Comparison of ENCODE assay signal across 21 mouse cellular contexts in the genomic region with DNA sequence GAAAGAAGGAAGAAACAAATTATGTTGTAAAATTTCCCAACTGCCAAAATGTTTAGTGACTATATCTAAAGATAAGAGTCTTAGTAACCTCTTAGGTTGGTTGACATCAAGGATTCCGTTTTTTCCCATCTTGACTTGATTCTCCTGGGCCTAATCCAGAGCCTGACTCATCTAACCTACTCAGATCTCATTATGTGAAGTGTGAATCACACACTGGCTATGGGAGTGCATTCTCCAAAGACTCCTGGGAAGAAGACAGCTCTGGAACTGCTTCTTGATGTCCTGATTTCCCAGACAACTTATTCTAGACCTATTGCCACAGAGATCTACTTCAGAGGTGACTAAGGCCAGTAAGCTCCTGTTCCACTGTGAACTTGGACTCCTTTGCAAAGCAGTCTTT. TPM values are rescaled to one million over a fixed set of nuclear protein-coding genes. Genes with fewer than 3 reads are reported as not detected.
A peak's percentile ranks its signal among the peaks of the same experiment; 100 is the strongest.
DNase-seq lines count a peak whose midpoint lies in the region; ATAC-seq and TF ChIP-seq lines count a peak whose summit lies in the region.
"Had no signal": no experiment of that assay in that cellular context is flagged by ENCODE, and none has a peak within 500 bp of the region (broad histone marks: within the 10 kb centered on the region; RNA-seq: fewer than 3 reads in every experiment).

No protein-coding gene starts in this region.

- no peaks in the 10 kb centered on the region for H3K4me1 ChIP-seq in forebrain, postnatal 0 days (ENCODE audit: insufficient read depth)
- H3K4me1 ChIP-seq: embryonic facial prominence, embryonic 10.5 days; forebrain, embryonic 10.5 days; hindbrain, embryonic 15.5 days had no signal

- no peak overlapping the region for H3K27ac ChIP-seq in forebrain, postnatal 0 days (ENCODE audit: low read depth, low read length)
- H3K27ac ChIP-seq: embryonic facial prominence, embryonic 10.5 days; forebrain, embryonic 10.5 days; heart, embryonic 13.5 days; hindbrain, embryonic 15.5 days had no signal

- no peak for DNase-seq in frontal cortex, postnatal 14 days (ENCODE audit: low spot score in 2 of 2)
- peak; percentile 4 for DNase-seq in right cerebral cortex, postnatal 25 days
- DNase-seq in right cerebral cortex, postnatal 14 days, result no peak
- DNase-seq in fibroblast of lung, adult 2 months (ENCODE audit: low read depth), result peak; percentile 28
- no peak for DNase-seq in forebrain, postnatal 0 days
- DNase-seq in adipocyte (ENCODE audit: low spot score), result no peak
- DNase-seq: adrenal gland, postnatal 14 days; cerebellum, adult 2 months; cerebellum, postnatal 10 days; gastrocnemius, postnatal 14 days; heart, postnatal 36 days had no signal

- WGBS in forebrain, postnatal 0 days, result 69% methylated on average over 1 of the region's 1 CpGs

- H3K4me2 ChIP-seq in forebrain, postnatal 0 days (ENCODE audit: low read depth), result no peak overlapping the region
- H3K4me2 ChIP-seq: heart, embryonic 13.5 days; hindbrain, embryonic 15.5 days had no signal

- H3K27me3 ChIP-seq in forebrain, postnatal 0 days (ENCODE audit: insufficient read depth, low read length), result no peaks in the 10 kb centered on the region
- H3K27me3 ChIP-seq: heart, embryonic 13.5 days; hindbrain, embryonic 15.5 days had no signal

- H3K9me3 ChIP-seq in forebrain, postnatal 0 days (ENCODE audit: low read length), result no peaks in the 10 kb centered on the region
- H3K9me3 ChIP-seq: embryonic facial prominence, embryonic 10.5 days; forebrain, embryonic 10.5 days; hindbrain, embryonic 15.5 days had no signal

- H3K4me3 ChIP-seq in forebrain, postnatal 0 days (ENCODE audit: low read depth, low read length), result no peak overlapping the region
- H3K4me3 ChIP-seq: embryonic facial prominence, embryonic 10.5 days; forebrain, embryonic 10.5 days; heart, embryonic 13.5 days; hindbrain, embryonic 15.5 days had no signal

- no peak for TF ChIP-seq CTCF in forebrain, postnatal 0 days (IDR thresholded peaks at IDR 0.05; ENCODE audit: low read depth)

- H3K36me3 ChIP-seq in forebrain, postnatal 0 days (ENCODE audit: insufficient read depth), result no peaks in the 10 kb centered on the region
- H3K36me3 ChIP-seq: embryonic facial prominence, embryonic 10.5 days; forebrain, embryonic 10.5 days; heart, embryonic 13.5 days; hindbrain, embryonic 15.5 days had no signal

- ATAC-seq in frontal cortex, adult (ENCODE audit: low TSS enrichment), result peak; percentile 88
- ATAC-seq in forebrain, postnatal 0 days, result no peak
- ATAC-seq: forebrain, embryonic 14.5 days; intestine, embryonic 16.5 days had no signal

- H3K9ac ChIP-seq in forebrain, postnatal 0 days, result no peak overlapping the region
- H3K9ac ChIP-seq: heart, embryonic 13.5 days; hindbrain, embryonic 15.5 days had no signal

RNA-seq across cellular contexts. Expression of gene Dbx2, which starts 43.2 kb away (rescaled TPM):
- 2.8 and 6.9 TPM in 2 replicates for total RNA-seq in forebrain, postnatal 0 days (2014; rRNA removed)
- 6.7 and 9.6 TPM in 2 replicates for polyA plus RNA-seq in forebrain, postnatal 0 days (2015; fragmentation: Nextera tagmentation; extraction: Ambion mirVana)
- total RNA-seq: adrenal gland, adult 18-20 months; gastrocnemius, postnatal 14 days; granulocyte monocyte progenitor cell, adult 5-6 weeks; heart, postnatal 36 days had no signal
- polyA plus RNA-seq: heart, embryonic 13.5 days; heart, postnatal 0 days; intestine, embryonic 16.5 days had no signal

Comparison
In these comparisons a context has a peak if more than half of its experiments do, and no peak if none do; other contexts are left out.
1. DNase-seq: peak in right cerebral cortex, postnatal 25 days (single experiment) and fibroblast of lung, adult 2 months (single experiment); none in frontal cortex, postnatal 14 days (0 of 2), right cerebral cortex, postnatal 14 days (single experiment), forebrain, postnatal 0 days (single experiment) and adipocyte (single experiment).